Mouse (Mus musculus) MEL (cell line): ENCODE measurements at regions not wholly inside any gene's neighbourhood (a gene's known extent, or its start where the extent isn't known, plus 50 kb on each side); places are given as distances from the start of the nearest gene placed in this dataset.

Experiments
- CTCF ChIP-seq, 3 experiments: IDR thresholded peaks in 2 of 3; conservative IDR thresholded peaks in 1 of 3; 2 replicates each; pipeline ENCODE4 v1.5.1; 2011 to 2012; ENCODE audit warnings: low read length in 3 of 3, low read depth in 2 of 3, mild to moderate bottlenecking in 2 of 3, improper control_type of control experiment in 1 of 3, inconsistent platforms in 1 of 3, mixed read lengths in 1 of 3, moderate library complexity in 1 of 3; ENCODE audit not compliant: control insufficient read depth in 1 of 3, insufficient read depth in 1 of 3, poor library complexity in 1 of 3, severe bottlenecking in 1 of 3
- EP300 ChIP-seq, 2 experiments: IDR thresholded peaks; 2 replicates each; pipeline ENCODE4 v1.6.1; 2011; ENCODE audit warnings: improper control_type of control experiment in 2 of 2, low read length in 2 of 2, low read depth in 1 of 2, mild to moderate bottlenecking in 1 of 2
- GATA1 ChIP-seq: IDR thresholded peaks from 2 replicates; pipeline ENCODE4 v1.6.1; 2011; ENCODE audit warnings: low read depth, low read length, improper control_type of control experiment
- MYC ChIP-seq: IDR thresholded peaks from 2 replicates; pipeline ENCODE4 v1.6.1; 2011; ENCODE audit warnings: low read depth, mild to moderate bottlenecking, low read length, improper control_type of control experiment, moderate library complexity
- USF2 ChIP-seq, 2 experiments: IDR thresholded peaks; 2 replicates each; pipeline ENCODE4 v1.6.1; 2011 to 2012; ENCODE audit warnings: improper control_type of control experiment in 2 of 2, low read length in 2 of 2, borderline replicate concordance in 1 of 2, inconsistent platforms in 1 of 2, low read depth in 1 of 2, mild to moderate bottlenecking in 1 of 2; ENCODE audit not compliant: insufficient read depth in 1 of 2
- ZNF384 ChIP-seq: IDR thresholded peaks from 2 replicates; pipeline ENCODE4 v1.6.1; 2012; ENCODE audit warnings: low read depth, mild to moderate bottlenecking, inconsistent platforms, low read length, improper control_type of control experiment

- TF ChIP-seq ZNF384 (no peak), GATA1 (no peak), EP300 (IDR thresholded peaks at IDR 0.05; ENCODE audit: low read depth in 1 of 2, low read length in 2 of 2) (no peak), MYC (no peak), USF2 (IDR thresholded peaks at IDR 0.05; ENCODE audit: borderline replicate concordance in 1 of 2, insufficient read depth in 1 of 2, low read depth in 1 of 2, low read length in 2 of 2) (no peak), CTCF (IDR thresholded peaks at IDR 0.05 in 2 of 3, conservative IDR thresholded peaks at IDR 0.05 in 1 of 3; ENCODE audit: control insufficient read depth in 1 of 3, insufficient read depth in 1 of 3, low read depth in 2 of 3, low read length in 3 of 3, poor library complexity in 1 of 3, severe bottlenecking in 1 of 3) (no peak)
These were observed 505.4 kb downstream of the Sema5a start for GRCm38 (mm10) chr15:32749971-32750370.
